Mouse (Mus musculus) mouse trophoblast stem cell (cell line): ENCODE results near the gene 4930578C19Rik.
"Not testable (repeated sequence)": the region's sequence is repeated elsewhere in the genome, so short reads cannot be mapped to it uniquely, and the experiment has no call there.

Source experiments
- in situ Hi-C, 2 experiments: fragments of 300-500 bp; cut with MseI, MboI; formaldehyde crosslinking; loops; 2 replicates in 1 of 2; 3 replicates in 1 of 2; pipeline ENCODE4 v1.15.1; 2025

Gene 4930578C19Rik

GRCm38 (mm10) chrX:18461198-18461601 is at the start of gene 4930578C19Rik:
TSS of gene 4930578C19Rik (minus strand) at chrX:18461397.
- in situ Hi-C loops, result no loop called here

DNA sequence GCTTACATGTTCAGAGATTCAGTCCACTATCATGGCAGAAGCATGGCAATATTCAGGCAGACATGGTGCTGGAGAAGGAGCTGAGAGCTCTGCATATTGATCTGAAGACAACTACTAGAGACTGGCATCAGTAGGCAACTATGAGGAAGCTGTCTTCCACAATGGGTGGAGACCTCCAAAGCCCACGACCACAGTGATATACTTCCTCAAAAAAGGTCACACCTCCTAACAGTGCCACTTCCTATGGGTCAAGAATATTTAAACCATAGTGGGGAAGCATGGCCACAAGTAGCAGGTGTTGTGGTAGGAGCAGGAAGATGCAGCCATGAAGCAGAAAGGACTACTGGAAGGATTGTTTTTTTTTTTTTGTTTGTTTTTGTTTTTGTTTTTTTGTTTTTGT is 6.5 kb upstream of the 4930578C19Rik start:
- in situ Hi-C loops, result no loop called here

GRCm38 (mm10) chrX:18462879-18463278 is 1.7 kb upstream of the 4930578C19Rik start:
- in situ Hi-C loops, result no loop called here

DNA sequence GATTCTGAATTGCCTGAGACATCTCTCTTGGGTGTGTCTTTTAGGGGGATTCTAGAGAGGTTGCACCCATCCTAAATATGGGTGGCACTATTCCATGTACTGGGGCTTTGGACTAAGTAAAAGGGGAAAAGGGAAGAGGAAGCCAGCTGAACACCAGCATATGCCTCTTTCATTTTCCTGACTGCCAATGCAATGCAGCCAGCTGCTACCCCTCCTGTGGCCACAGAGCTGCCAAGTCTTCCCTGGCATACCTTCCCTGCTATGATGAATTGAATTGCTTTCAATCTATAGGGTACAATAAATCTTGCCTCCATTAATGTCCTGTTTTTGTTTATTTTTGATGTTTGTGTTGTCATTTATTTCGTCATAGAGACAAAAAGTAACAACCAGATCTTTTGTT is 9.6 kb downstream of the 4930578C19Rik start:
- in situ Hi-C loops, result no loop called here

- in situ Hi-C loops, result no loop called here
Measured at GRCm38 (mm10) chrX:18442066-18442465, 19.1 kb downstream of the 4930578C19Rik start.

- in situ Hi-C loops, result no loop called here
Measured at GRCm38 (mm10) chrX:18425451-18425850, 35.7 kb downstream of the 4930578C19Rik start.

DNA sequence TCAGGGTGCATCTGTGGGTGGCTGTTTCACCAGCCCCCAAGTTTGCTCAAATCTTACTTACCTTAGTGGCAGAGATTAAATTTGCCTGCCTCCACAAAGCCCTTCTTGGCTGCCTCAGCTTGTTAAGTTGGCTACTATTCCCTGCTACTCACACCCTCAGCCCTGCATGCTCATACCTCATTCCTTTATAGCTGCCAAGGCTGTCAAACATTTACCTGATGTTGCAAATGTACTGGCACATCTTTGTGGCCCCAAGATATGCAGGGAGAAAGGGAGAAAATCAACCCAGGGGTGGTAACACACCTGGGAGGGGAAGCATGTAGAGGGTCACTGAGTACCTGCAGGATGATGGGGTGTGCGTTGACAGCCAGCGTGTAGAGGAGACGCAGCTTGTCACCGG is 38.0 kb downstream of the 4930578C19Rik start:
- in situ Hi-C loops, result no loop called here

GRCm38 (mm10) chrX:18420161-18420784 is 40.9 kb downstream of the 4930578C19Rik start:
- in situ Hi-C loops, result no loop called here

GRCm38 (mm10) chrX:18418977-18419376 is 42.2 kb downstream of the 4930578C19Rik start:
- in situ Hi-C loops, result no loop called here

- in situ Hi-C loops, result no loop called here
Measured at GRCm38 (mm10) chrX:18414560-18414959, 46.6 kb downstream of the 4930578C19Rik start.

DNA sequence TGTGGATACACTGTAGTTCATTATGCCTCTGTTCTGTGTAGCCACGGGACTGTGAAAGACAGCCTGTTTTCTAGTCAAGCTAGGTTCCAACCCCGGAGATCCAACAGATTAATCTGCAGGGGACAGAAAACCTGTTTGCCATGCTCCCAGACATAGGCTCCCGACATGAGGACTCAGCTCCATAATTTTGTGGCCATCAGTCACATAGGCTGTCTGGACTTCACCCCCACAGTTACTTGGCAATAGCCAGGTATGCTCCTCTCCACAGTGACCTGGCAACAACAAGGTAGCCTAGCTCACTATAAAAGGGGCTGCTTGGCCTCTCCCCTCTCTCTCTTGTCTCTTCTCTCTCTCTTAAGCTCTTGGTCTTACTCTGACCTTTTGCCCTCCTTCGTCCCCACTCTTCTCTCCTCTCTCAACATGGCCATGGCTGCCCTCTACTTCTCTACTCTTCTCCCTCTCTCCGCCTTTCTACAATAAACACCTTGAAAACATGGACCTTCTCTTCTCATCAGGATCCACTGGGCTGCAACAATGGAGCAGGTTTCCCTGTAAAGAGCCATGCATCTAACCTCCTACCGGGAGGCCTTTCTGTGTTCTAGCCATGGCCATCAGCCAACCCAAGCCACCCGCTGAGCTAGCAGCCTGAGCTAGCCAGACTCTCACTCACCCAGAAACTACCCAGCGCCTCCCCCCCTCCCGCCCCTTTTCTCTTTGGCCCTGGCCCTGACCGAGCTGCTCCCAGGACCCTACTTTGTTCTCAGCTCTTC is 49.9 kb downstream of the 4930578C19Rik start:
- in situ Hi-C loops, result no loop called here

GRCm38 (mm10) chrX:18409598-18409997 is 51.6 kb downstream of the 4930578C19Rik start:
- in situ Hi-C loops, result no loop called here

DNA sequence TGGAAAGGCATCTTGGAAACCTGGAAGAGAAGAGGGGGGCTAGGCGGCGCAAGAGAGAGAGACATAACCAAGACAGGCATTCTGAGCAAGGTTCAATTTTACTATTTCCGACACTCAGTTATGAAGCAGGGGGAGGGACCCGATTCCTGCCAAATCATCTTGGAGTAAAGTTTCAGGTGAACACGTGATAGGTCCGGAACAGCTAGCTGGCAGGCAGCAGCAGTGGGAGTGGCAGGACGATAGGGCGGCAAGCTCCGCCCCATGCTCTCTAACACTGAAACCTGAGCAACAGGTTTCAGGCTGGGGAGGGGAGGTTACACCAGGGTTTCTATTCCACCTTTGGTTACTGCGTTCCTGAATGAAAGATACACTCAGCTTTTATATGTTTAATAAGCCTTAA is 58.9 kb downstream of the 4930578C19Rik start:
- in situ Hi-C loops, result no loop called here

- in situ Hi-C loops, result no loop called here
Measured at GRCm38 (mm10) chrX:18396700-18397099, 64.5 kb downstream of the 4930578C19Rik start.

DNA sequence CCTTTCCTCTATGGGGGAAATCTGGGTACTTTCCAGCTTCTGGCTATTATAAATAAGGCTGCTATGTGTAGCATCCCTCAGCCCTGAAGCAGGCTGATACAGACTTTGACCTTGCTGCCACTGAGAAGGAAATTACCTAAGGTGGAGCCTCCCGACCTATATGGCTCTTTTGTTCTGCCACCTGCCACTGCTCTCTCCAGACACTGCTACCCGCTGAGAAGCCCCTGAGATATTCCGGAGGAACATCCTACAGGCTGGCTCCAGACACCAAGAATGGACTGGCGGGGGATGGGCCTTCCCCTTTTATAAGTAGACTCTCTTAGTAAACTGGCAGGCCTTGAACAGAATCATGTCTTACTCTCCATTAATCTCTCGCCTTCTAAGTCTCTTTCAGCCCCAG is 77.0 kb downstream of the 4930578C19Rik start:
- in situ Hi-C loops, result not testable (repeated sequence)
